Mouse (Mus musculus) Patski (cell line): ENCODE measurements around the gene Os9. TPM values are rescaled to one million over a fixed set of nuclear protein-coding genes. Genes with fewer than 3 reads are reported as not detected.
"Not testable (repeated sequence)": the region's sequence is repeated elsewhere in the genome, so short reads cannot be mapped to it uniquely, and the experiment has no call there.

Experiments used
- ATAC-seq: fragments of 100-300 bp; one replicate; pipeline ENCODE4 v1.8.0; 2021
- CTCF ChIA-PET: fragments of 350-600 bp; sonication (Branson Sonifier 250); formaldehyde crosslinking; loops from one replicate; lab custom pipeline; 2022; ENCODE audit warnings: inconsistent platforms; lab: Charles Lee
- POLR2A ChIA-PET: fragments of 350-600 bp; sonication (Branson Sonifier 250); formaldehyde crosslinking; loops from one replicate; lab custom pipeline; 2022; ENCODE audit warnings: antibody characterized with exemption, inconsistent platforms; lab: Charles Lee
- DNase-seq: peaks from one replicate; pipeline ENCODE4 v3.0.0-alpha.2; 2011; ENCODE audit warnings: low read depth, low spot score
- H3K27me3 ChIP-seq: fragments of 371-371 bp; one replicate; pipeline ENCODE4 v1.5.1; 2021
- CTCF ChIP-seq: fragments of 100-300 bp; IDR thresholded peaks from one replicate; pipeline ENCODE4 v1.5.1; 2021
- in situ Hi-C: fragments of 300-500 bp; cut with MboI; formaldehyde crosslinking; loops from 3 replicates; pipeline ENCODE4 v1.11.1; 2018; ENCODE audit warnings: low pct_unique_long_range_greater_than_20kb, mixed read lengths
- polyA plus RNA-seq: library from polyadenylated mRNA; unstranded; gene quantifications from one replicate; pipeline ENCODE4 v1.2.3, GENCODE M21; 2021

Gene Os9
- polyA plus RNA-seq, 1 experiment from 2014 or later = 173 TPM

GRCm38 (mm10) chr10:127160728-127161127, 39.8 kb upstream of the Os9 start:
- H3K27me3 ChIP-seq = no peaks in the 10 kb centered on the region
- in situ Hi-C loops = no loop called here
- TF ChIP-seq CTCF = no peak
- POLR2A ChIA-PET = no interaction called here
- CTCF ChIA-PET = interaction anchor here (3.1 kb wide), 1 partner anchor 14 kb away, joined by 13 read pairs; no protein-coding TSS in a partner anchor
- no peak for DNase-seq
- ATAC-seq = no peak

- no peak for ATAC-seq
- no peak for TF ChIP-seq CTCF
- in situ Hi-C loops = no loop called here
- CTCF ChIA-PET = no interaction called here
- POLR2A ChIA-PET = no interaction called here
- H3K27me3 ChIP-seq = no peaks in the 10 kb centered on the region
- no peak for DNase-seq
Measured at GRCm38 (mm10) chr10:127160081-127160480, 39.1 kb upstream of the Os9 start.

- in situ Hi-C loops = no loop called here
- ChIA-PET CTCF (interaction anchor here (1.1 to 1.5 kb wide), 2 partner anchors 13 to 87 kb away, joined by 3 read pairs; no protein-coding TSS in a partner anchor), POLR2A (no interaction called here)
- no peak for ATAC-seq
- TF ChIP-seq CTCF = no peak
- no peak for DNase-seq
- H3K27me3 ChIP-seq = no peaks in the 10 kb centered on the region
Measured at GRCm38 (mm10) chr10:127158471-127158870, 37.5 kb upstream of the Os9 start.

- POLR2A ChIA-PET = interaction anchor here (1.4 to 1.7 kb wide), 2 partner anchors 8 to 10 kb away, joined by 4 to 6 read pairs; partner anchors contain the start of gene B4galnt1
- ATAC-seq = no peak
- in situ Hi-C loops = no loop called here
- DNase-seq = no peak
- TF ChIP-seq CTCF = no peak
- H3K27me3 ChIP-seq = no peaks in the 10 kb centered on the region
- CTCF ChIA-PET = no interaction called here
Measured at GRCm38 (mm10) chr10:127156511-127156910, 35.6 kb upstream of the Os9 start.

- H3K27me3 ChIP-seq = no peaks in the 10 kb centered on the region
- ChIA-PET POLR2A (interaction anchor here (1.4 to 1.7 kb wide), 2 partner anchors 9 to 10 kb away, joined by 4 to 6 read pairs; partner anchors contain the start of gene B4galnt1), CTCF (interaction anchor here (2.0 kb wide), 1 partner anchor 11 kb away, joined by 6 read pairs; no protein-coding TSS in a partner anchor)
- ATAC-seq = no peak
- no peak for TF ChIP-seq CTCF
- in situ Hi-C loops = no loop called here
- no peak for DNase-seq
Measured at GRCm38 (mm10) chr10:127156089-127156488, 35.2 kb upstream of the Os9 start.

GRCm38 (mm10) chr10:127154652-127155051, 33.7 kb upstream of the Os9 start:
- POLR2A ChIA-PET = interaction anchor here (1.7 kb wide), 1 partner anchor 12 kb away, joined by 6 read pairs; no protein-coding TSS in a partner anchor

GRCm38 (mm10) chr10:127154241-127154640, 33.3 kb upstream of the Os9 start:
- ATAC-seq (peak; percentile 48), DNase-seq (no peak)
- TF ChIP-seq CTCF = no peak
- in situ Hi-C loops = no loop called here
- CTCF ChIA-PET = interaction anchor here (1.1 to 3.6 kb wide), 6 partner anchors 9 to 68 kb away, joined by 3 to 18 read pairs (median 5); partner anchors contain the start of gene B4galnt1
- no peaks in the 10 kb centered on the region for H3K27me3 ChIP-seq
- POLR2A ChIA-PET = no interaction called here

More at GRCm38 (mm10) chr10:127154652-127155051, 33.7 kb upstream of the Os9 start:
- no peak for TF ChIP-seq CTCF
- no peak for DNase-seq
- in situ Hi-C loops = no loop called here
- ATAC-seq = peak; percentile 19
- CTCF ChIA-PET = interaction anchor here (1.2 to 3.6 kb wide), 5 partner anchors 9 to 68 kb away, joined by 3 to 18 read pairs (median 6); partner anchors contain the start of gene B4galnt1
- no peaks in the 10 kb centered on the region for H3K27me3 ChIP-seq

GRCm38 (mm10) chr10:127153323-127153722, 32.4 kb upstream of the Os9 start:
- H3K27me3 ChIP-seq = no peaks in the 10 kb centered on the region
- no peak for TF ChIP-seq CTCF
- CTCF ChIA-PET = interaction anchor here (1.1 to 3.6 kb wide), 5 partner anchors 11 to 69 kb away, joined by 3 to 18 read pairs (median 3); partner anchors contain the start of gene B4galnt1
- ATAC-seq (no peak), DNase-seq (no peak)
- POLR2A ChIA-PET = interaction anchor here (0.6 to 1.4 kb wide), 2 partner anchors 10 to 337 kb away, joined by 4 to 7 read pairs; no protein-coding TSS in a partner anchor
- in situ Hi-C loops = no loop called here

- in situ Hi-C loops, DNase-seq, ATAC-seq, H3K27me3 ChIP-seq: not testable (repeated sequence)
- ChIA-PET POLR2A (interaction anchor here (0.6 to 1.4 kb wide), 2 partner anchors 11 to 338 kb away, joined by 4 to 7 read pairs; no protein-coding TSS in a partner anchor), CTCF (interaction anchor here (1.5 to 3.6 kb wide), 2 partner anchors 11 to 19 kb away, joined by 3 to 18 read pairs; partner anchors contain the start of gene B4galnt1)
Measured at GRCm38 (mm10) chr10:127152556-127152955, 31.6 kb upstream of the Os9 start.

- in situ Hi-C loops, H3K27me3 ChIP-seq, ATAC-seq, DNase-seq: not testable (repeated sequence)
- ChIA-PET CTCF (interaction anchor here (1.5 kb wide), 1 partner anchor 20 kb away, joined by 5 read pairs; no protein-coding TSS in a partner anchor), POLR2A (interaction anchor here (0.6 kb wide), 1 partner anchor 45 kb away, joined by 3 read pairs; no protein-coding TSS in a partner anchor)
Measured at GRCm38 (mm10) chr10:127151233-127151632, 30.3 kb upstream of the Os9 start.

- DNase-seq (no peak), ATAC-seq (peak; percentile 38)
- H3K27me3 ChIP-seq = no peaks in the 10 kb centered on the region
- CTCF ChIA-PET = interaction anchor here (0.8 to 1.5 kb wide), 2 partner anchors 21 to 26 kb away, joined by 3 to 5 read pairs; no protein-coding TSS in a partner anchor
- in situ Hi-C loops = no loop called here
- no peak for TF ChIP-seq CTCF
- POLR2A ChIA-PET = interaction anchor here (0.6 kb wide), 1 partner anchor 46 kb away, joined by 3 read pairs; no protein-coding TSS in a partner anchor
Measured at GRCm38 (mm10) chr10:127150471-127150872, 29.5 kb upstream of the Os9 start.
